Mouse (Mus musculus): ENCODE results near the gene Efcab6.

DNA sequence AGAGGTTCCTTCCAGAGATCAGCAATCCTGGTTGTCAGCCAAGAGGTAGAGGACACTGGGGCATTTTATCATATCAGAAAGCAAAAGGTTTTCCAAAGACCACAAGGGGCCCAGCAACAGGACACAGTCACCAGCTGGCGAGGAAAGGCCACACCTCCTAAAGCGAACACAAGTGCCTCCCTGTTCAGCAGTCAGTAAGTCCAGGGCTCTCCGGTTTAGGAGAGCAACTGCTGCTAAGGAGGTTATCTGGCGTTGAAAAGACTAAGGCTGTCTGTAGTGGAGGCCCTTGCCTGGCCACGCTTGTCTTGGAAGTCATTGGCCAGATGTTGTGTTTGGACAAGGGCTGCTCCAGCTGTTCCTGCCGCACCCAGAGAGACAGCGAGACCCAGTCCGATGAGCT, 100.1 kb downstream of the Efcab6 start:
- TF ChIP-seq CHD2 (IDR thresholded peaks at IDR 0.05; ENCODE audit: low read depth, low read length): no peak
- no peak for TF ChIP-seq HCFC1 (IDR thresholded peaks at IDR 0.05; ENCODE audit: borderline replicate concordance, insufficient read depth, low read length)
- TF ChIP-seq ZC3H11A (IDR thresholded peaks at IDR 0.05; ENCODE audit: borderline replicate concordance, low read depth, low read length): no peak

Data from ES-E14 (cell line).